Mouse (Mus musculus) erythroid progenitor cell, adult 5-6 weeks (primary cell): ENCODE data around the gene Accsl. TPM values are rescaled to one million over a fixed set of nuclear protein-coding genes. Genes with fewer than 3 reads are reported as not detected.

Source experiments
- ATAC-seq: replicated peaks from 2 replicates; pipeline ENCODE4 v1.8.0; 2016; ENCODE audit warnings: moderate number of reproducible peaks, mild to moderate bottlenecking, moderate TSS enrichment, inconsistent platforms; ENCODE audit not compliant: poor library complexity, low FRiP score, severe bottlenecking
- total RNA-seq, 2 experiments: library from RNA; stranded (forward) in 1 of 2; stranded (reverse) in 1 of 2; fragments of 150-400 nt in 1 of 2; fragments of 186-747, 209-891 nt in 1 of 2; gene quantifications; 2 replicates each; pipeline versions ENCODE4 v1.2.3 to v1.2.4; 2015 to 2017; ENCODE audit warnings: low replicate concordance in 2 of 2

Accsl gene
- total RNA-seq, 2 experiments from 2014 or later = not detected

DNA sequence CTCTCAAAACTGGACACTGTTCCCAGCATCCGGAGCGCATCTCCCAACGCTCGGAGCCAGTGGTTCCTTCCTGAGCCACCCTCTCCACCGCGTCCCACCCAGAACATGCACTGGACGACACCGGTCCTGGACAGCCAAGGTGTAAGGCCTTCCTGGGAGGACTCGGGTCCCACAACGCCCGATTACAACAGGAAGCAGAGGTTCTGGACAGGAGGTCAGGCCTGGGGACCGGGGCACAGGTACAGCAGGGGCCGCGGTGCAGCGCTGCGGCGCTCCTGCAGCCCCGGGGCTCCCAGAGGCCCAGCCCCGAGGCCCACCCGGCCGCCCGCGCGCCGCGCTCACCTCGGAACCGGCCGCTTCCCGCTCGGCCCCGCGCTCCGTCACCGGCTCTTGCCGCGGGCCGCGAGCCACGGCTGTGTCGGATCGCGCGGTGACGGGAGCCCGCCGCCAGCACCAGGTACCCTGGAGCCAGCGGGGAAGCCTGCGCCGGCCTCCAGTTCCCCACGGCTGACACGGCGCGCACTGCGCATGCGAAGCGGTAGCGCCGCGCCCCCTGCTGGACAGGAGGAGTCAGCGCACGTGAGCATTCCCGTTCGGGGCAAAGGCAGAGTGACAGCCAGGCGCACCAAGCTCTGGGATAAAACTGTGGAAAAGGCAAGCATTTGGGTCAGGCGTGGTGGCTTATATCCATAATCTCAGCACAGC, 46.8 kb downstream of the Accsl start, which contains the start of gene Ext2:
Gene Ext2 (minus strand): TSS at position 524 of the 705 bp plus-strand sequence.
- peak; percentile 92 for ATAC-seq

DNA sequence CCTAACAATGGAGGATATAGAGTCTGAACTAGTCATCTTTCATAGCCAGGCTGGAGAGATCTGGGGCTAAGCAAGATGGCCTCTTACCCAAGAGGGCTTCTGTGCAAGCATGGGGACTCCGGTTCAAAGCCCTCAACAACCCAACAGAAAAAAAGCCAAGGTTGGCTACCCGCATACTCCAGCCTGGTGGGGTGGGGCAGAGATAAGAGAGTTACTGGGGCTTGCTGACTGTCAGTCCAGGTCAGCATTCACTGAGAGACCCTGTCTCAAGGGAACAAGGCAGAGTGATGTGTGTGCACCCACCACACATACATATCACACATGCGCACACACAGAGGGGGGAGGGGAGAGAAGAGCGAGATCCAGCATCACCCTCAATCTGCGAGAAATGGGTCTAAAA, 51.2 kb downstream of the Accsl start:
- no peak for ATAC-seq

DNA sequence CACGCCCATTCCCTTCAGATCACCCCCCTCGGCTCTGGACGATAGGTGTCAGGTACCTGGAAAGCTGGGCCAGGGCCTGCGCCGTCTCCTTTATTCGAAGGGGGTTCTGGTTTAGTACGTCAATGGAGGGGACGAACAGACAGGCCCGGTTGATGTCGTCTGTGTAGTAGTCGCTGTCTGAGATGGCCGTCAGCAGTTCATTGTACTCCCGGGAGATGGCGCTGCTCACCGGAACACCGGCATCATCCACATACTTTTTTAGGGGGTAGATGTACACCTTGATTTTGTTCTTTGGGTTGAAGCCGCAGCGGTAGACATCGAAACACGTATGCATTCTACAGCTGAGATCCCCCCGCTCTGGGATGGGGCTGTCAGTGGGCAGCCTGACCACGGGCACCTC, 55.6 kb downstream of the Accsl start:
- ATAC-seq = no peak

DNA sequence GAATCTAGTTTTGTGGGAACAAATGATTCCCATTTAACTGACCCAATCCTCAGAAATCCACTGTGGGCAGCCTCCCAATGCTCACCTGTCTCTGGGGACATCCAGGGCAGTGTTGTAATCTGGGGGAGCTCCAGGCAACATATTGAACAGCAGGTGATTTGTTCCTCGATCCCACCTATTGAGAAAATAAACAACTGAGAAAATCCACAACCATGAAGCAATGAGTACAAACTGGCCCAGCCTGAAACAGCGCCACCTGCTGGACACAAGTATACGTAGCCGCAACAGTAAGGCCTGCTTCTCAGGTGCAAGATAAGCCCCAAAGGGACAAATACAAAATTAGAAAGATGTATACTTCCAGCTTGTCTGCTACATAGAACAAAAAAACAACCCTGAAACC, 57.1 kb downstream of the Accsl start:
- ATAC-seq = 0 out of 2 replicates have a peak, but pooled peaks have one; percentile 44

DNA sequence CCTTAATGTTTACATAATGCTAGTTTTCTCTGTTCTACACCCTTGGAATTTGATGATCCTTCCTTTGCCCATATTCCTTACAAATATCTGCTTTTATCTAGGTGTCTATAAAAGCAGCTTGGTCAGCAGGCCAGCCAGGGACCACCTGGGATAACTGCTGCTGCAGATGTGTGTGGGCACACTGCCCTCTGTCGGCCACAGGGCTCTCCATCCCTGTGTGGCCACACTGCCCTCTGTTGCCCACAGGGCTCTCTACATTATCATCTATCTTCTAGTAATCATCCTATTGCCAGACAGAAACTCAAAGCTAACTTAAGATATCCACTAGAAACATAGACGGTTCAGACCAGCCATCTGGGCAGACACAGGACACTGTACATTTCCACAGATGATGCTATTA, 59.0 kb downstream of the Accsl start:
- ATAC-seq = no peak

DNA sequence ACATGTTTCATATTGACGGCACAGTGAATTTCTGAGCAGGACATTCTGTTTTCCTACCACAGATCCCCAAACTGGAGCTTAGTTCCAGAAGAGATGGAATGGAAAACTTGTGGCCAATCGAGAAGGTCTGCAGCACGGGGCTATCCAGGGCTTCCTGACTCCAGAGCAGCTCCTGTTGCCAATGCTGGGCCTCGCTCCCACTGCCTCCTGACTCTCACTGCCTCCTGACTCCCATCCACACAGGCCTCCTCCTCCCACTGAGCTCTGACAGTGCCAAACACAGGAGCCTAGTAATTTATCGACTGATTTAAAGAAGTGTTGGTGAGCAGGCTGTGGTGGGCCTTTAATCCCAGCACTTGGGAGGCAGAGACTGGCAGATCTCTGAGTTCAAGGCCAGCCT, 60.9 kb downstream of the Accsl start:
- ATAC-seq = no peak

DNA sequence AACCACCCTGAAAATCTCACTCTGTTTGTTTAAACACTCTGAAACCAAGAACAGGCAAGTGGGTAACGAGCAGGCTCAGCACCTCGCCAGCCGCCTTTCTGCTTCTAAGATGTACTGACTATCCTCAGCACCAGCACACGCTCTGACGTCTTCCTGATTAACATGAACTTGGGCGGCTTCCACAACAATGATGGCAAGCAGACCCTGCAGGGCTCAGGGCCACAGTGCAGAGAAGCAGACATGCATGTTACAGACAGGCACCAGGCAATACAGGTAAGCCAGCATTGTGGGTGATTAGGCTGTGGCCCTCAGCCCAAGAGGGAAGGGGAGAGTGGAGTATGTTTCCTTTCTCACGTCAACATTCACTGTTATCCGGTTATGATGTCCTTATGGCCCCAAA, 61.5 kb downstream of the Accsl start:
- ATAC-seq = no peak

DNA sequence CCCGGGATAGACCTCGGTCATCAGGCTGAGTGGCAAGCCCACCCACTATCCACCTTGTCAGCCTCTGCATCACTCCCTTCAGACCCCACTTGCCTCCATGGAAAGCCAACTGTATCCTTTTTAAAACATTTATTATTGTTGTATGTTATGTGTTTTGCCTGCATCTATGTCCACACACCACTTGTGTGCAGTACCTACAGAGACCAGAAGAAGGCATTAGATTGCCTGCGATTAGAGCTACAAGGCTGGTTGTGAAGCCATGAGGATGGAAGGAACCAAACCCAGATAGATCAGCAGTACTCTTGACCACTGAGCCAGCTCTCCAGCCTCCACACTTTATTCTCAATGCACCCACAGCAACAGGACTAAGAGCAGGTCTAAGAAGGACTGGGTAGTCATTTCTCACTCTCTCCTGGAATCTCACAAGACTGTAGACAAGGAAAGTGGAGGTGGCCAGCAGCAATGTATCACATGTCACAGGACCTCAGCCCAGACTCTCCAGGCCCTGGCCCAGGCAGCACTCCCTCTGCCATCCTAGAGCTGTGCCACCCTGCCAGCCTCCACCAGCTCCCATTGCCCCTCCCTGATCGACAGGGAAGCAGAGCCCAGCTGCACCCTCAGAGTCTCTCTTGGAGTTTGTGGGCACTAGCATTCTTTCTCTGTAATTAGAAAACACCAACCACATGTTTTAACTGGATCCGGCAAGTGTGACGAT, 62.3 kb downstream of the Accsl start:
- no peak for ATAC-seq

DNA sequence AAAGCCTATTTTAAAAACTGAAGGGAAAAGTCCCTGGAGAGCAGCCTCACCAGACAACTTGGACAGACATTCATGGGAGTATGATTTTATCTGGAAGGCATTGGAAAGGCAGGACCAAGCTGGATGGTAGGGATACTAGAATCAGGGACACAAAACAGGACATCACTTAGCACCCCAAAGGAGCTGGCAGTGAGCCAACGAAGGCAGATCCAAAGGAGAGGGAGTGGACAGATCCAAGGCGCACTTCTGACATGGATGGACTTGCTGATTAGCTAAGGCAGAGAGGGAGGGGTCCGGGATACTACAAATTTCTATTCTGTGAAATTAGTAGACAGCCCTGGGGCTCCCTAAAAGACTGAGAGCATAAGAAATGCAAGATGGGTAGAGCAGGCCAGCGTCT, 63.4 kb downstream of the Accsl start:
- no peak for ATAC-seq

Other genes with a start within 250 kb of the Accsl start
- gene Alx4, start 226.8 kb downstream of the Accsl start, total RNA-seq (2015; ENCODE audit: low replicate concordance) = not detected in 2 replicates
- not detected in 2 replicates for gene Alx4, start 226.8 kb downstream of the Accsl start, total RNA-seq (2017; ENCODE audit: low replicate concordance)
- 10.1 and 16.6 TPM in 2 replicates for gene Ext2, start 46.6 kb downstream of the Accsl start, total RNA-seq (2015; ENCODE audit: low replicate concordance)
- gene Ext2, start 46.6 kb downstream of the Accsl start, total RNA-seq (2017; ENCODE audit: low replicate concordance) = 5.4 and 7.0 TPM in 2 replicates
- gene Accs, start 19.2 kb downstream of the Accsl start, total RNA-seq (2015; ENCODE audit: low replicate concordance) = 4.3 and 12.2 TPM in 2 replicates
- gene Accs, start 19.2 kb downstream of the Accsl start, total RNA-seq (2017; ENCODE audit: low replicate concordance) = not detected in 2 replicates
- gene Gm13889, start 88.0 kb upstream of the Accsl start, total RNA-seq (2015; ENCODE audit: low replicate concordance) = not detected in 2 replicates
- not detected in 2 replicates for gene Gm13889, start 88.0 kb upstream of the Accsl start, total RNA-seq (2017; ENCODE audit: low replicate concordance)
- not detected in 2 replicates for gene Gm27027, start 127.2 kb upstream of the Accsl start, total RNA-seq (2015; ENCODE audit: low replicate concordance)
- not detected in 2 replicates for gene Gm27027, start 127.2 kb upstream of the Accsl start, total RNA-seq (2017; ENCODE audit: low replicate concordance)
- gene Alkbh3, start 141.7 kb upstream of the Accsl start, total RNA-seq (2015; ENCODE audit: low replicate concordance) = 9.7 and 31.4 TPM in 2 replicates
- 5.4 and 7.8 TPM in 2 replicates for gene Alkbh3, start 141.7 kb upstream of the Accsl start, total RNA-seq (2017; ENCODE audit: low replicate concordance)